Mouse (Mus musculus): ENCODE measurements at regions not wholly inside any gene's neighbourhood (a gene's known extent, or its start where the extent isn't known, plus 50 kb on each side); places are given as distances from the start of the nearest gene placed in this dataset.

DNA sequence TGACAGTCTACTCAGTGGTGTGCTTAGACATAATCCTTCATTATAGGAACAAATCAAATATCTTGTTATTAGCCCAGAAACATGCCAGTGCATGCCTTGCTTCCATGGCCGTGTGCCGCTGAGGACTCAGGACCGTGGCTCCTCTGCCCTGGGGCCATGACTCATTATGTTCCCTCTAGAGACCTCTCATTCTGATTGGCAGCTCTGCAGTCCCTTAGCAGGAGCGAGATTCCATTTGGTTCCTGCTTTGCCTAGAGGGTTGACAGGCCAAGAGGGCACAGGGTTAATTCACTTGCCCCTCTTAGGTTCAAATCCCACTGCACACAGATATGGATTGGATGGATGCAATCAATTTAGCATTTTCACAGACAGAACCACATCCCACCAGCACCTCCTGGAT is 112.6 kb upstream of the Rcn1 start:
- Histone ChIP-seq H3K9me3 (ENCODE audit: control insufficient read depth, low read length) (no peaks in the 10 kb centered on the region), H3K4me3 (ENCODE audit: control insufficient read depth in 1 of 2, insufficient read depth in 1 of 2, low read depth in 1 of 2, low read length in 2 of 2) (no peak overlapping the region), H3K4me1 (ENCODE audit: control insufficient read depth in 2 of 2, insufficient read depth in 2 of 2, low read length in 2 of 2) (peaks cover 15 to 37% of the 10 kb centered on the region in 2 experiments), H3K27me3 (ENCODE audit: control insufficient read depth, insufficient read depth, low read length) (no peaks in the 10 kb centered on the region), H3K27ac (replicated peaks in 1 of 2; ENCODE audit: control insufficient read depth in 1 of 2, insufficient read depth in 1 of 2, low read depth in 2 of 2, low read length in 2 of 2) (no peak overlapping the region), H3K9ac (ENCODE audit: low read length) (no peak overlapping the region), H3K36me3 (ENCODE audit: control insufficient read depth, insufficient read depth, low read length) (no peaks in the 10 kb centered on the region), H3K4me2 (ENCODE audit: low read length) (no peak overlapping the region)
- 48% methylated on average over 4 of the region's 4 CpGs for WGBS
- no peak for ATAC-seq (ENCODE audit: insufficient number of reproducible peaks, insufficient read depth, low FRiP score, low read depth)

DNA sequence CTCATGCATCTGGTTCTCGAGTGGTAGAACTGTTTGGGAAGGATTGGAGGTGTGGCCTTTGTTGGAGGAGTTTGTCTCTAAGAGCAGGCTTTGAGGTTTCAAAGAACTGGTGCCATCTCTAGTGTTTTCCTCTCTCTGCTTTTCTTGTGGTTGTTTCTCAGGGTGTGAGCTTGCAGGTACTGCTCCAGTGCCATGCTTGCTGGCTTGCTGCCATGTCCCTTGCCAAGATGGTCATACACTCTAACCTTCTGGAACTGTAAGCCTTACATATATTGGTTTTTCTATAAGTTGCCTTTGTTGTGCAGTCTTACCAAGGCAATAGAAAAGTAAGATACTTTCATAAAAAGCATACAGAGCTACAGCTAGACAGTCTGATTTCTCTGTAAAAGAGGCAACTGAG is 115.1 kb upstream of the Rcn1 start:
- H3K9me3 ChIP-seq (ENCODE audit: control insufficient read depth, low read length) = no peaks in the 10 kb centered on the region
- H3K4me1 ChIP-seq (ENCODE audit: control insufficient read depth in 2 of 2, insufficient read depth in 2 of 2, low read length in 2 of 2) = peaks cover 17 to 28% of the 10 kb centered on the region in 2 experiments
- 84% methylated on average over 1 of the region's 1 CpGs for WGBS

DNA sequence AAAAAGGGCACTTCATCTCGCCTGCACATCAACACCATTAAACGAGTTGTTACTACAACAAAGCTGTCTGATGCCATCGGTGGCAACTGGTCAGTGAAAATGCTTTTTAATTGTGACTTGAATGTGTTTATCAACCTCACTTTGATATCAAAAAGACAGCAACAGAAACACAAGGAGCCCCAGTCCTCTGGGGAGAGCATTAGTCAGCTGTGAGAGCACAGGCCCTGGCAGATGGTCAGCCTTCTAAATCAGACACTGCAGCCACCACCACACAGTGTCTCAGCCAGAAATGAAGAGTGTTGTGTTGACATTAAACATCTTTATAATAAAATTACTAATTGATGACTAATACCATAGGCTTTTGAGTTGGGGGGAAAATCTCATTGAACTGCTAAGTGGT is 115.8 kb upstream of the Rcn1 start:
- Histone ChIP-seq H3K4me2 (ENCODE audit: low read length) (no peak overlapping the region), H3K36me3 (ENCODE audit: control insufficient read depth, insufficient read depth, low read length) (no peaks in the 10 kb centered on the region), H3K4me3 (ENCODE audit: control insufficient read depth in 1 of 2, insufficient read depth in 1 of 2, low read depth in 1 of 2, low read length in 2 of 2) (no peak overlapping the region), H3K9ac (ENCODE audit: low read length) (no peak overlapping the region), H3K27ac (replicated peaks in 1 of 2; ENCODE audit: control insufficient read depth in 1 of 2, insufficient read depth in 1 of 2, low read depth in 2 of 2, low read length in 2 of 2) (no peak overlapping the region), H3K4me1 (ENCODE audit: control insufficient read depth in 2 of 2, insufficient read depth in 2 of 2, low read length in 2 of 2) (peaks cover 17 to 28% of the 10 kb centered on the region in 2 experiments), H3K9me3 (ENCODE audit: control insufficient read depth, low read length) (no peaks in the 10 kb centered on the region), H3K27me3 (ENCODE audit: control insufficient read depth, insufficient read depth, low read length) (no peaks in the 10 kb centered on the region)
- WGBS = 71% methylated on average over 3 of the region's 3 CpGs
- no peak for ATAC-seq (ENCODE audit: insufficient number of reproducible peaks, insufficient read depth, low FRiP score, low read depth)

More for the DNA sequence above, 115.1 kb upstream of the Rcn1 start:
- no peak for ATAC-seq (ENCODE audit: insufficient number of reproducible peaks, insufficient read depth, low FRiP score, low read depth)
- Histone ChIP-seq H3K4me3 (ENCODE audit: control insufficient read depth in 1 of 2, insufficient read depth in 1 of 2, low read depth in 1 of 2, low read length in 2 of 2) (no peak overlapping the region), H3K4me2 (ENCODE audit: low read length) (no peak overlapping the region), H3K9ac (ENCODE audit: low read length) (no peak overlapping the region), H3K36me3 (ENCODE audit: control insufficient read depth, insufficient read depth, low read length) (no peaks in the 10 kb centered on the region), H3K27ac (replicated peaks in 1 of 2; ENCODE audit: control insufficient read depth in 1 of 2, insufficient read depth in 1 of 2, low read depth in 2 of 2, low read length in 2 of 2) (no peak overlapping the region), H3K27me3 (ENCODE audit: control insufficient read depth, insufficient read depth, low read length) (no peaks in the 10 kb centered on the region)

DNA sequence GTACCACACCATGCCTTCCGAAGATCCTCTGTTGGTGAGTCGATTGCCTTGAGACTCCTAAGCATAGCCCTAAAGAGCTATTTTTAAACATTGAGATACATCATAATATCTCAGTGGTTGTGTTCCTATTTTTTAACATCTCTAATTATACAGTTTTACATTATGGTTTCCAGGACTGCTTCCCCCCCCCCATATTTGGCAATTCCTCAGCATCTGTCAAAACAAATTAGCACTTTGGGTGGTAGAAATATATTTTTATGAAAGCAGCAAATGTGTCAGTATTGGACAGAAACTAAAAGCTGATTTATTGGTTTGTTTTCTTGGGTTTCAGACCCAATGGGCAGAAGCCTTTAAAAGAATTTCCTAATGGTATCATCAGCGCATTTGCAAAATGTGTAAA is 116.2 kb upstream of the Rcn1 start:
- no peak overlapping the region for H3K4me2 ChIP-seq (ENCODE audit: low read length)
- ATAC-seq (ENCODE audit: insufficient number of reproducible peaks, insufficient read depth, low FRiP score, low read depth) = no peak
- H3K9ac ChIP-seq (ENCODE audit: low read length) = no peak overlapping the region
- no peaks in the 10 kb centered on the region for H3K36me3 ChIP-seq (ENCODE audit: control insufficient read depth, insufficient read depth, low read length)
- no peak overlapping the region for H3K4me3 ChIP-seq (ENCODE audit: control insufficient read depth in 1 of 2, insufficient read depth in 1 of 2, low read depth in 1 of 2, low read length in 2 of 2)
- no peaks in the 10 kb centered on the region for H3K27me3 ChIP-seq (ENCODE audit: control insufficient read depth, insufficient read depth, low read length)
- 75% methylated on average over 3 of the region's 3 CpGs for WGBS
- H3K27ac ChIP-seq (replicated peaks in 1 of 2; ENCODE audit: control insufficient read depth in 1 of 2, insufficient read depth in 1 of 2, low read depth in 2 of 2, low read length in 2 of 2) = no peak overlapping the region
- no peaks in the 10 kb centered on the region for H3K9me3 ChIP-seq (ENCODE audit: control insufficient read depth, low read length)
- H3K4me1 ChIP-seq (ENCODE audit: control insufficient read depth in 2 of 2, insufficient read depth in 2 of 2, low read length in 2 of 2) = peaks cover 17 to 28% of the 10 kb centered on the region in 2 experiments

DNA sequence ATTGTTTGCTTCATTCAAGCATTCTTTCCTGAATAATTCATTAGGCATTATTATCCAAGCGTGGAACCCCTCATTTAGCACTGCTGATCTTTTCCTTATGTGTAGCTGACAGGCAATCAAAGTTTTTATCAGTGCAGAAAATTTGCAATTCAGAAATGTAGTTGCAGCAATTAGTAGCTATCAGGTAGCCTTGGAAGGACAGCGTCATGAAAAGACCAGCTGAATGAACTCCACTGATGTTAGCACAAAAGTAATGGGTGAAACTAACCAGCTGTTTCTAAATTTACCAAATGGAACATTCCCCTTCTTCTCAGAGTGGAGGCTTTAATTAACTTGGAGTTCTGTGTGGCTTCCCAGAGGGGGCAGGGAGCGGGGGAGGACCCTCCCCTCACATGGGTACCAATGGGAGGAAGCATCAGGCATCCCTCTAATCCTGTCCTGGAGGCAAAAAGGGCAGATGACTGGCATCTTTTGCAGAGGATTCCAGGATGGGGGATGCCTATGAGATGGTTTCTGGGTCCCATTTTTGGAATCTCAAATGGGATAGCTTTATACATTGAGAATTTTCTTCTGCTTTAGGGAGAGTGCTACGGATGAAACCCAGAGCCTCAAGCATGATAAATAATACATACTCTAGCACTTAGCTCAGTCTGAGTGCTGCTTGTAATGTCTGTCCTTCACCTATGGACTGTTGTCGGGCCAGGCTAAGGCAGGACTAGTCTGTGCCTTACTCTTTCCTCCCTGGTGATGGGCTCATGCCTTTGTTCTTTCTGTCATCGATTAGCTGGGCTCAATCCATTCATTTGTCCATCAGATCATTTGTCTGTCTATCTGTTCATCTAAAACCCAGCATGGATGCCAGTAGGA is 117.4 kb upstream of the Rcn1 start:
- no peak overlapping the region for H3K27ac ChIP-seq (replicated peaks in 1 of 2; ENCODE audit: control insufficient read depth in 1 of 2, insufficient read depth in 1 of 2, low read depth in 2 of 2, low read length in 2 of 2)

DNA sequence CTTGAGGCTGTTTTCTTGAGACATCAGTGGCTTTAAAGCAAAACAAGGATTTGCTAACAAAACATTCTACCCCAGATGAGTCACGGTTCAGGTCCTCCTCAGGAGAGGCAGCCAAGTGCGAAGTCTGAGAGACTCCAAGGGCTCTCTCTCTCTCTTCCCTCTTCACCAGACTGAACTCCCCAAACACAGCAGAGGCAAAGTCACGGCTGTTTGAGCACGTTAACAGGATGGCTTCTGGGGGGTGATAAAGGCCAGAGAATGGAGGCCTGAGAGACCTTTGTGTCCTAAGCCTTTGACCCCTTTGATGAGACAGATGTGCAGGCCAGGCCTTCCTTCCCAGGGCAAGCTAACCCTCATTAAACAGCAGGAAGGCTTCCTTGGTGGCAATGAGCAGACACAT is 122.7 kb upstream of the Rcn1 start:
- Histone ChIP-seq H3K4me3 (ENCODE audit: control insufficient read depth in 1 of 2, insufficient read depth in 1 of 2, low read depth in 1 of 2, low read length in 2 of 2) (no peak overlapping the region), H3K4me2 (ENCODE audit: low read length) (no peak overlapping the region), H3K4me1 (ENCODE audit: control insufficient read depth in 2 of 2, insufficient read depth in 2 of 2, low read length in 2 of 2) (peaks cover 7 to 9% of the 10 kb centered on the region in 2 experiments; a peak in 3 of 4 replicates), H3K27me3 (ENCODE audit: control insufficient read depth, insufficient read depth, low read length) (no peaks in the 10 kb centered on the region), H3K27ac (replicated peaks in 1 of 2; ENCODE audit: control insufficient read depth in 1 of 2, insufficient read depth in 1 of 2, low read depth in 2 of 2, low read length in 2 of 2) (no peak overlapping the region), H3K36me3 (ENCODE audit: control insufficient read depth, insufficient read depth, low read length) (no peaks in the 10 kb centered on the region), H3K9ac (ENCODE audit: low read length) (no peak overlapping the region), H3K9me3 (ENCODE audit: control insufficient read depth, low read length) (no peaks in the 10 kb centered on the region)
- 34% methylated on average over 4 of the region's 4 CpGs for WGBS
- no peak for ATAC-seq (ENCODE audit: insufficient number of reproducible peaks, insufficient read depth, low FRiP score, low read depth)

More for the DNA sequence above, 117.4 kb upstream of the Rcn1 start:
- Histone ChIP-seq H3K4me3 (ENCODE audit: control insufficient read depth in 1 of 2, insufficient read depth in 1 of 2, low read depth in 1 of 2, low read length in 2 of 2) (no peak overlapping the region), H3K4me1 (ENCODE audit: control insufficient read depth in 2 of 2, insufficient read depth in 2 of 2, low read length in 2 of 2) (peaks cover 12 to 28% of the 10 kb centered on the region in 2 experiments), H3K9me3 (ENCODE audit: control insufficient read depth, low read length) (no peaks in the 10 kb centered on the region), H3K4me2 (ENCODE audit: low read length) (no peak overlapping the region), H3K9ac (ENCODE audit: low read length) (no peak overlapping the region), H3K36me3 (ENCODE audit: control insufficient read depth, insufficient read depth, low read length) (no peaks in the 10 kb centered on the region), H3K27me3 (ENCODE audit: control insufficient read depth, insufficient read depth, low read length) (no peaks in the 10 kb centered on the region)
- 51% methylated on average over 6 of the region's 6 CpGs for WGBS
- no peak for ATAC-seq (ENCODE audit: insufficient number of reproducible peaks, insufficient read depth, low FRiP score, low read depth)

DNA sequence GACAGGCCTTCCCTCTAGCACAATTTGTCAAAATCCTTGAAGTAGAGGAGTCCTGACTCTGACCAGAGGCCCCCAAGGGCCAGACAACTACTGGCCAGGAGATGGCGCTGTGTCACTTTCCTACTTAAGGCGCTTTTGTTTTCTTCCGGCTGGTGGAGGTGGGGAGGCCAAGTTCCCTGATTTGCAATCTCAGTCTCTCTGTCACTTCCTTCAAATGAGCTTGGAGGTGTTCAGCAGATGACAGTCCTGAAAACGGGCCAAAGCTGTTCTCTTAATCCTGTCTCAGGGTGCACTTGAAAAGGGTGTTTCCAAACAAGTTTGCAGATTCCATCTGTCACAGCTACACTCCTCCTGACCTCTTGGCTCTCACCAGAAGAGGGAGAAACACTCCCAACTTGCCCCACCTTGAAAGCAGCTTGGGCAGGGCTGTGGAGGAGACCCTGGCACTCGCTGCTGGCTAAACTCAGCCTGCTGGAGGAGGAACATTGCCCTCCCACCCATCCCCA is 124.2 kb upstream of the Rcn1 start:
- H3K9me3 ChIP-seq (ENCODE audit: control insufficient read depth, low read length) = no peaks in the 10 kb centered on the region
- no peak overlapping the region for H3K27ac ChIP-seq (replicated peaks in 1 of 2; ENCODE audit: control insufficient read depth in 1 of 2, insufficient read depth in 1 of 2, low read depth in 2 of 2, low read length in 2 of 2)
- peaks cover 3 to 4% of the 10 kb centered on the region in 2 experiments; a peak in 1 of 4 replicates for H3K4me1 ChIP-seq (ENCODE audit: control insufficient read depth in 2 of 2, insufficient read depth in 2 of 2, low read length in 2 of 2)
- no peaks in the 10 kb centered on the region for H3K36me3 ChIP-seq (ENCODE audit: control insufficient read depth, insufficient read depth, low read length)
- ATAC-seq (ENCODE audit: insufficient number of reproducible peaks, insufficient read depth, low FRiP score, low read depth) = no peak
- H3K27me3 ChIP-seq (ENCODE audit: control insufficient read depth, insufficient read depth, low read length) = no peaks in the 10 kb centered on the region
- H3K4me2 ChIP-seq (ENCODE audit: low read length) = no peak overlapping the region
- H3K4me3 ChIP-seq (ENCODE audit: control insufficient read depth in 1 of 2, insufficient read depth in 1 of 2, low read depth in 1 of 2, low read length in 2 of 2) = no peak overlapping the region
- no peak overlapping the region for H3K9ac ChIP-seq (ENCODE audit: low read length)
- WGBS = 9% methylated on average over 5 of the region's 5 CpGs

All from heart, embryonic 14.5 days (tissue).